Mouse (Mus musculus): Measurements from ENCODE around the gene Reck.

GRCm38 (mm10) chr4:43947571-43947970, 72.2 kb downstream of the Reck start:
- TF ChIP-seq EP300 (IDR thresholded peaks at IDR 0.05; ENCODE audit: low read depth) (no peak), CTCF (IDR thresholded peaks at IDR 0.05; ENCODE audit: low read depth) (no peak)
